Mouse (Mus musculus): ENCODE data around the gene Mrgpra2a. TPM values are rescaled to one million over a fixed set of nuclear protein-coding genes. Genes with fewer than 3 reads are reported as not detected.
"Not testable (repeated sequence)": the region's sequence is repeated elsewhere in the genome, so short reads cannot be mapped to it uniquely, and the experiment has no call there.

The Mrgpra2a gene
- polyA plus RNA-seq (2015; fragmentation: Nextera tagmentation; extraction: Ambion mirVana), result not detected in 2 replicates

DNA sequence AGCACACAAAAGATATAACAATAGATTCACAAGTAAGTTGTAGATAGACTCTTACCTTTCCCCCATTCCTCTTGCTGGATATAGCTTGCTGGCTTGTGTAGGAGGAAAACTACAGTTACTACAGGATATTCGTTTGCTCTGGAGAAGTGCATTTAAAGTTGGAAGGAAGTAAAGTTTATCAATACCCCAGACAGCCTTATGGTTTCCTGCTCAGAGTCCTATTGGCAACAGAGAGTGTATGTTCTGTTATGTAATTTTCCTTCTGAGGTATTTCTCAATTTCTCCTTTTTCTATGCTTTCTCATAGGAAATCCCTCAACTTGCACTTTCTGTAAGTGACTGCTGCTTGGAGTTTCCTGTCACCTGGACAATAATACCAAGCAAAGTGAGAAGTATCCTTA is at the start of gene Mrgpra2a:
TSS of gene Mrgpra2a (minus strand) at position 125 of the 400 bp plus-strand sequence.
- not testable (repeated sequence) for H3K4me2 ChIP-seq; H3K9me3 ChIP-seq; H3K4me3 ChIP-seq; H3K27me3 ChIP-seq; H3K4me1 ChIP-seq; H3K9ac ChIP-seq; H3K36me3 ChIP-seq; ATAC-seq (ENCODE audit: borderline replicate concordance, extremely low read depth, low FRiP score, low TSS enrichment); H3K27ac ChIP-seq
- WGBS, result no CpG with 5 or more reads among the region's 1 CpGs

DNA sequence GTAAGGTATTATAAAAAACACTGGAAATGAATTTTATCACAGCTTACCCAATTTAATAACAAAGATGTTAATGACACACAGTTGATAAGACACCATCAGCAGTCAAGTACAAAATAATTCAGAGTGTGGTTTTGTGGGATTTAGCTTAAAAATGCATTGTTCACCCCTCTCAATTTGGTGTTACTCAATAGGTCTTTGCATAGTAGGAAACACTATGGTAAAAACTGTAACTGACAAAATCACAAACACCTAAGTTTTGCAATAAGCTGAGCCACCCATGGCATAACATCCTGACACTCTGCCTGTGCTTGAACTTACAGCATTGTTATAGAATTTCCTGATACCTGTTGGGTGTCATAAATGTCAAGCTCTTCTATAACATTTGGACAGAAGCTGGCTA is 39.3 kb upstream of the Mrgpra2a start:
- H3K27ac ChIP-seq; H3K4me2 ChIP-seq; H3K27me3 ChIP-seq; H3K4me1 ChIP-seq; H3K9me3 ChIP-seq; ATAC-seq (ENCODE audit: borderline replicate concordance, extremely low read depth, low FRiP score, low TSS enrichment); H3K36me3 ChIP-seq; H3K4me3 ChIP-seq; H3K9ac ChIP-seq: not testable (repeated sequence)

DNA sequence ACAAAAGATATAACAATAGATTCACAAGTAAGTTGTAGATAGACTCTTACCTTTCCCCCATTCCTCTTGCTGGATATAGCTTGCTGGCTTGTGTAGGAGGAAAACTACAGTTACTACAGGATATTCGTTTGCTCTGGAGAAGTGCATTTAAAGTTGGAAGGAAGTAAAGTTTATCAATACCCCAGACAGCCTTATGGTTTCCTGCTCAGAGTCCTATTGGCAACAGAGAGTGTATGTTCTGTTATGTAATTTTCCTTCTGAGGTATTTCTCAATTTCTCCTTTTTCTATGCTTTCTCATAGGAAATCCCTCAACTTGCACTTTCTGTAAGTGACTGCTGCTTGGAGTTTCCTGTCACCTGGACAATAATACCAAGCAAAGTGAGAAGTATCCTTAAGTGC is 37.5 kb upstream of the Mrgpra2a start:
- not testable (repeated sequence) for H3K36me3 ChIP-seq; H3K4me3 ChIP-seq; H3K27ac ChIP-seq; H3K4me1 ChIP-seq; H3K27me3 ChIP-seq; H3K9me3 ChIP-seq; ATAC-seq (ENCODE audit: borderline replicate concordance, extremely low read depth, low FRiP score, low TSS enrichment); H3K9ac ChIP-seq; H3K4me2 ChIP-seq
- whole genome bisulfite sequencing, result no CpG with 5 or more reads among the region's 1 CpGs

DNA sequence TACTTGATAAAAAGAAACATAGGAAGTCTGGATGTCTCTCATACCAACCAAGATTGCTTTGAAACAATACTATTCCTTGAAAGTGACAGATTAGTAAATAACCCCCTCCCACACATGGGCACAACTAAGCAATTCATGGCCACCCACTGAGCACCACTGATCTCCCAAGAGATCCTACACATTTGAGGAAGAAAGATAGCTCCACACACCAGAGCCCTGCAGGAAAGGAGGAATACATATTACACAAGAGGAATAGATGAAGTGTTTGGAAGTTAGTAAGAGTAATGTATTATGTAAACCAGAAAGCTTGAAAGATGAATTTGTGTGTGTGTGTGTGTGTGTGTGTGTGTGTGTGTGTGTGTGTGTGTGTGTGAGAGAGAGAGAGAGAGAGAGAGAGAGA is 31.2 kb upstream of the Mrgpra2a start:
- H3K9me3 ChIP-seq; ATAC-seq (ENCODE audit: borderline replicate concordance, extremely low read depth, low FRiP score, low TSS enrichment): not testable (repeated sequence)

DNA sequence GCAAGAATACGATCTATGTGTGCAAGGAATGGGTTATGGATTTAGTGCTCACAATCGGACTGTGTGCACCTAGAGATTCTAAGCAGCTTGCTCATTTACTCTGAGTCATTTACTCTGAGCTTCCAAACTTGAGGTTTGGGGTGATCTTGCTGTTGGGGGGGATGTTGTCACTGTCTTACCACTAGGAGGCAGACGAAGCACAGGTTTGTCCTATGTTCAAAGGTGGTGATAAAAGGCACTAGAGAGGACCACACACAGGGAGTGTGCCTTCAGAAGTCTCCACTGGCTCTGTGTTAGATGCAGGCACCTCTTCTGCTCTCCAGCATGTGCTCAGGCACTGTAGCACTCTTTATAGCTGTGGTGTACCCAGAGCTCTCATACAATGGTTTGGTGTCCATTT is 22.0 kb upstream of the Mrgpra2a start:
- not testable (repeated sequence) for ATAC-seq (ENCODE audit: borderline replicate concordance, extremely low read depth, low FRiP score, low TSS enrichment); H3K36me3 ChIP-seq; H3K4me2 ChIP-seq; H3K27ac ChIP-seq; H3K9me3 ChIP-seq; H3K4me3 ChIP-seq; H3K27me3 ChIP-seq; H3K4me1 ChIP-seq; H3K9ac ChIP-seq
- WGBS, result 4% methylated on average over 1 of the region's 3 CpGs

More for the DNA sequence above, 31.2 kb upstream of the Mrgpra2a start:
- H3K27me3 ChIP-seq, H3K4me3 ChIP-seq, H3K4me2 ChIP-seq, H3K9ac ChIP-seq, H3K4me1 ChIP-seq, H3K36me3 ChIP-seq, H3K27ac ChIP-seq: not testable (repeated sequence)

DNA sequence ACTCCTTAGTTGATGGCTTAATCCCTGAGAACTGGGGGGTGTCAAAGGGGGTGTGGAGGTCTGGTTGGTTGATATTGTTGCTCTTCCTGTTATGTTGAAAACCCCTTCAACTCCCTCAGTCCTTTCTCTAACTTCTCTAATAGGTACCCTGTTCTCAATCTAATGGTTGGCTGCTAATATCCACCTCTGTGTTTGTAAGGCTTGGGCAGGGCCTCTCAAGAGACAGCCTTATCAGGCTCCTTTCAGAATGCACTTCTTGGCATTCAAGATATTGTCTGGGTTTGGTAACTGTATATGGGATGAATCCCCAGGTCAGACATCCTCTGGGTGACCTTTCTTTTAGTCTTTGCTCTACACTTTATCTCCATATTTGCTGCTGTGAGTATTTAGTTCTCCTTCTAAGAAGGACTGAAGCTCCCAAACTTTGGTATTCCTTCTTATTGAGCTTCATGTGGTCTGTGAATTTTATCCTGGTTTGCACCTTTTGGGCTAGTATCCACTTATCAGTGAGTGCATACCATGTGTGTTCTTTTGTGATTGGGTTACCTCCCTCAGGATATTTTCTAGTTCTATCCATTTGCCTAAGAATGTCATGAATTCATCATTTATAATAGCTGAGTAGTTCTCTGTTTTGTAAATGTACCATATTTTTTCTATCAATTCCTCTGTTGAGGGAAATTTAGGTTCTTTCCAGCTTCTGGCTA is 13.5 kb upstream of the Mrgpra2a start:
- H3K27ac ChIP-seq; H3K4me2 ChIP-seq; H3K36me3 ChIP-seq; H3K27me3 ChIP-seq; H3K4me3 ChIP-seq; H3K4me1 ChIP-seq; H3K9ac ChIP-seq; ATAC-seq (ENCODE audit: borderline replicate concordance, extremely low read depth, low FRiP score, low TSS enrichment); H3K9me3 ChIP-seq: not testable (repeated sequence)

DNA sequence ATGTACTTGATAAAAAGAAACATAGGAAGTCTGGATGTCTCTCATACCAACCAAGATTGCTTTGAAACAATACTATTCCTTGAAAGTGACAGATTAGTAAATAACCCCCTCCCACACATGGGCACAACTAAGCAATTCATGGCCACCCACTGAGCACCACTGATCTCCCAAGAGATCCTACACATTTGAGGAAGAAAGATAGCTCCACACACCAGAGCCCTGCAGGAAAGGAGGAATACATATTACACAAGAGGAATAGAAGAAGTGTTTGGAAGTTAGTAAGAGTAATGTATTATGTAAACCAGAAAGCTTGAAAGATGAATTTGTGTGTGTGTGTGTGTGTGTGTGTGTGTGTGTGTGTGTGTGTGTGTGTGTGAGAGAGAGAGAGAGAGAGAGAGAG is 6.2 kb downstream of the Mrgpra2a start:
- H3K27me3 ChIP-seq; H3K4me2 ChIP-seq; ATAC-seq (ENCODE audit: borderline replicate concordance, extremely low read depth, low FRiP score, low TSS enrichment); H3K36me3 ChIP-seq; H3K4me1 ChIP-seq; H3K9me3 ChIP-seq; H3K27ac ChIP-seq; H3K9ac ChIP-seq; H3K4me3 ChIP-seq: not testable (repeated sequence)

DNA sequence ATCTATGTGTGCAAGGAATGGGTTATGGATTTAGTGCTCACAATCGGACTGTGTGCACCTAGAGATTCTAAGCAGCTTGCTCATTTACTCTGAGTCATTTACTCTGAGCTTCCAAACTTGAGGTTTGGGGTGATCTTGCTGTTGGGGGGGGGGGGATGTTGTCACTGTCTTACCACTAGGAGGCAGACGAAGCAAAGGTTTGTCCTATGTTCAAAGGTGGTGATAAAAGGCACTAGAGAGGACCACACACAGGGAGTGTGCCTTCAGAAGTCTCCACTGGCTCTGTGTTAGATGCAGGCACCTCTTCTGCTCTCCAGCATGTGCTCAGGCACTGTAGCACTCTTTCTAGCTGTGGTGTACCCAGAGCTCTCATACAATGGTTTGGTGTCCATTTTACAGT is 15.5 kb downstream of the Mrgpra2a start:
- WGBS, result 14% methylated on average over 1 of the region's 2 CpGs
- H3K9ac ChIP-seq; H3K4me3 ChIP-seq; H3K4me1 ChIP-seq; H3K27ac ChIP-seq; ATAC-seq (ENCODE audit: borderline replicate concordance, extremely low read depth, low FRiP score, low TSS enrichment); H3K9me3 ChIP-seq; H3K4me2 ChIP-seq; H3K36me3 ChIP-seq; H3K27me3 ChIP-seq: not testable (repeated sequence)

DNA sequence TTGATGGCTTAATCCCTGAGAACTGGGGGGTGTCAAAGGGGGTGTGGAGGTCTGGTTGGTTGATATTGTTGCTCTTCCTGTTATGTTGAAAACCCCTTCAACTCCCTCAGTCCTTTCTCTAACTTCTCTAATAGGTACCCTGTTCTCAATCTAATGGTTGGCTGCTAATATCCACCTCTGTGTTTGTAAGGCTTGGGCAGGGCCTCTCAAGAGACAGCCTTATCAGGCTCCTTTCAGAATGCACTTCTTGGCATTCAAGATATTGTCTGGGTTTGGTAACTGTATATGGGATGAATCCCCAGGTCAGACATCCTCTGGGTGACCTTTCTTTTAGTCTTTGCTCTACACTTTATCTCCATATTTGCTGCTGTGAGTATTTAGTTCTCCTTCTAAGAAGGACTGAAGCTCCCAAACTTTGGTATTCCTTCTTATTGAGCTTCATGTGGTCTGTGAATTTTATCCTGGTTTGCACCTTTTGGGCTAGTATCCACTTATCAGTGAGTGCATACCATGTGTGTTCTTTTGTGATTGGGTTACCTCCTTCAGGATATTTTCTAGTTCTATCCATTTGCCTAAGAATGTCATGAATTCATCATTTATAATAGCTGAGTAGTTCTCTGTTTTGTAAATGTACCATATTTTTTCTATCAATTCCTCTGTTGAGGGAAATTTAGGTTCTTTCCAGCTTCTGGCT is 24.0 kb downstream of the Mrgpra2a start:
- H3K27me3 ChIP-seq; H3K4me2 ChIP-seq; H3K4me3 ChIP-seq; H3K4me1 ChIP-seq; H3K9me3 ChIP-seq; ATAC-seq (ENCODE audit: borderline replicate concordance, extremely low read depth, low FRiP score, low TSS enrichment); H3K36me3 ChIP-seq; H3K9ac ChIP-seq; H3K27ac ChIP-seq: not testable (repeated sequence)

DNA sequence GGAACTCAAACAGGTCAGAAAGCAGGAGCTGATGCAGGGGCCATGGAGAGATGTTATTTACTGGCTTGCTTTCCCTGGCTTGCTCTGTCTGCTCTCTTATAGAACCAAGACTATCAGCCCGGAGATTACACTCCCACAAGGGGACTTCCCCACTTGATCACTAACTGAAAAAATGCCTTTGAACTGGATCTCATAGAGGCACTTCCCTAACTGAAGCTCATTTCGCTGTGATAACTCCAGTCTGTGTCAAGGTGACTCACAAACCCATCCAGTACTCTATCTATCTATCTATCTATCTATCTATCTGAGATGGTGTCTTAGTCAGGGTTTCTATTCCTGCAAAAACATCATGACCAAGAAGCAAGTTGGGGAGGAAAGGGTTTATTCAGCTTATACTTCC is 41.3 kb downstream of the Mrgpra2a start:
- H3K4me1 ChIP-seq, result no peaks in the 10 kb centered on the region
- ATAC-seq (ENCODE audit: borderline replicate concordance, extremely low read depth, low FRiP score, low TSS enrichment), result no peak
- no peak overlapping the region for H3K27ac ChIP-seq
- no peaks in the 10 kb centered on the region for H3K27me3 ChIP-seq
- H3K9me3 ChIP-seq, result no peaks in the 10 kb centered on the region
- no peaks in the 10 kb centered on the region for H3K36me3 ChIP-seq
- 64% methylated on average over 2 of the region's 2 CpGs for WGBS
- H3K4me3 ChIP-seq, result no peak overlapping the region
- H3K9ac ChIP-seq, result no peak overlapping the region
- no peak overlapping the region for H3K4me2 ChIP-seq

DNA sequence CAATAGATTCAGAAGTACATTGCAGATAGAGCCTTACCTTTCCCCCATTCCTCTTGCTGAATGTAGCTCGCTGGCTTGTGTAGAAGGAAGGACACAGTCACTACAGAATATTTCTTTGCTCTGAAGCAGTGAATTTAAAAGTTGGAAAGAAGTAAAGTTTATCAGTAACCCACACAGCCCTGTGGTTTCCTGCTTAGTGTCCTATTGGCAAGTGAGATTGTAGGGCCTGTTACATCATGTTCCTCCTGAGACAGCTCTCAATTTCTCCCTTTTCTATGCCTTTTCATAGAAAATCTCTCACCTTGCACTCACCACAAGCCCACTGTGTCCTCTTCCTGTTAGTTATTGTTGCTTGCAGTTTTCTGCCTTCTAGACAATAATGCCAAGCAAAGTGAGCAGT is 42.4 kb downstream of the Mrgpra2a start:
- ATAC-seq (ENCODE audit: borderline replicate concordance, extremely low read depth, low FRiP score, low TSS enrichment), result no peak
- Histone ChIP-seq H3K9ac (no peak overlapping the region), H3K4me1 (no peaks in the 10 kb centered on the region), H3K9me3 (no peaks in the 10 kb centered on the region), H3K27ac (no peak overlapping the region), H3K4me3 (no peak overlapping the region), H3K36me3 (no peaks in the 10 kb centered on the region), H3K27me3 (no peaks in the 10 kb centered on the region), H3K4me2 (no peak overlapping the region)
- WGBS, result 44% methylated on average over 1 of the region's 1 CpGs

DNA sequence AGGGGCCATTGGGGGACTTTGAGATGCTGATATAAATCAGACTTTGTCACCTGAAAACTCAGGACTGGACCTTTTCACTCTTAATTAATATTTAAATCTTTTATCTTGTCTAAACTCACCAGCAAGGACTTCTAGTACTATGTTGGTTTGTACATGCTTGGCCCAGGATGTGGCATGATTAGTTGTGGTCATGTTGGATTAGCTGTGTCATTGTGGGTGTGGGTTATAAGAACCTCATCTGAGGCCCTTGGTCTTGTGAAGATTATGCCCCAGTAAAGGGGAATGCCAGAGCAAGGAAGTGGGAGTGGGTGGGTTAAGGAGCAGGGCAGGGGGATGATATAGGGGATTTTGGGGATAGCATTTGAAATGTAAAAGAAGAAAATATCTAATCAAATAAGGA is 50.8 kb downstream of the Mrgpra2a start:
- Histone ChIP-seq H3K4me2 (no peak overlapping the region), H3K9ac (no peak overlapping the region), H3K36me3 (no peaks in the 10 kb centered on the region), H3K27ac (no peak overlapping the region), H3K27me3 (no peaks in the 10 kb centered on the region), H3K4me1 (no peaks in the 10 kb centered on the region), H3K4me3 (no peak overlapping the region), H3K9me3 (no peaks in the 10 kb centered on the region)
- ATAC-seq (ENCODE audit: borderline replicate concordance, extremely low read depth, low FRiP score, low TSS enrichment), result no peak

Data from lung, embryonic 15.5 days (tissue).